Mouse (Mus musculus): Measurements from ENCODE around the gene B3gnt9. TPM values are rescaled to one million over a fixed set of nuclear protein-coding genes. Genes with fewer than 3 reads are reported as not detected.
"Not testable (repeated sequence)": the region's sequence is repeated elsewhere in the genome, so short reads cannot be mapped to it uniquely, and the experiment has no call there.

B3gnt9 gene
- polyA plus RNA-seq, 1 experiment = 0.67 TPM

DNA sequence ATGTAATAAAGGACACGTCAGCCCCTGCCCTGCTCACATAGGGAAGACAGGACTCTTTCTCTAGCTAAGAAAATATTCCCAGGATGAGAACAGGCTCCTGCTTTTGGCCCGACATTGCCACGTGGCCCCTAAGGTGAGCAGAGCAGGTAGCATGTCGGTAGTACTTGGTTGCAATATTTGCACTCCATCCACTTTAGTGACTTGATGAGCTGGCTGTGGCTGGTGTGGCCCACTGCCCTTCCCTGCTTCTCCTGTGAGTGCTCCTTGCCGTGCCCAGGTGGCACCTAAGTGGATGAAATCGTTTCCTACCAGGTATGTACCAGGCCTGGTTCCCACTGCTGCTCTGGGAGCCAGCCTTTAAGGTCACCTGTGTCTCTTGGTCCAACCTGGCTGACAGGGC, 3.0 kb downstream of the B3gnt9 start:
- TF ChIP-seq POLR2A (IDR thresholded peaks at IDR 0.05; ENCODE audit: insufficient read depth, low read length) = no peak
- TF ChIP-seq CTCF (IDR thresholded peaks at IDR 0.05; ENCODE audit: low read depth, low read length) = no peak
- no peak for TF ChIP-seq EP300 (IDR thresholded peaks at IDR 0.05; ENCODE audit: insufficient read depth, low read depth, low read length)
- peaks cover 49% of the 10 kb centered on the region for H3K36me3 ChIP-seq (ENCODE audit: control insufficient read depth, insufficient read depth, low read length, poor library complexity, severe bottlenecking)

DNA sequence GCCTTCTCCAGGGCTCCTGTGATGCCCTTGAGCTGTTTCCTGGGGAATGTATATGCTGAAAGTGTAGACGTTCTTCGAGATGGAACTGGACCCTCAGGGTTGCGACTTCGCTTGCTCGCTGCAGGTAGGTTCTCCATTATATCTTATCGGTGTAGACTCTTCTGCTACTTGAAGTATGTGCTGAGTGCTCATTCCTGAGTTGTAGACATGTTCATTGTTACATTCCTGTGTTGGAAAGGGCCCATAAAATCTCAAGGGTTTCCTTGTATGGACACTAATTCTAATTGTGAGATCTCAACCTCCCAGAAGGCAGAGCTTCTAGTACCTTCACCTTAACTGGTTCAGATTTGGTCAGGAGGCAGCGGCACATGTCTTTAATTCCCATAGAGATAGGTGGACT, 13.9 kb downstream of the B3gnt9 start:
- Histone ChIP-seq H3K9me3 (replicated peaks; ENCODE audit: control insufficient read depth, insufficient read depth, low read length, poor library complexity, severe bottlenecking) (no peaks in the 10 kb centered on the region), H3K4me1 (ENCODE audit: control insufficient read depth, insufficient read depth, low read length) (peaks cover 2% of the 10 kb centered on the region), H3K27ac (ENCODE audit: insufficient read depth, low read length) (no peak overlapping the region), H3K4me3 (ENCODE audit: low read depth, low read length) (no peak overlapping the region), H3K27me3 (ENCODE audit: control insufficient read depth, insufficient read depth, low read length, poor library complexity, severe bottlenecking) (no peaks in the 10 kb centered on the region), H3K36me3 (ENCODE audit: control insufficient read depth, insufficient read depth, low read length, poor library complexity, severe bottlenecking) (peaks cover 68% of the 10 kb centered on the region), H3K9ac (ENCODE audit: low read depth, poor library complexity, severe bottlenecking) (no peak overlapping the region)
- TF ChIP-seq CTCF (IDR thresholded peaks at IDR 0.05; ENCODE audit: low read depth, low read length) = no peak
- TF ChIP-seq EP300 (IDR thresholded peaks at IDR 0.05; ENCODE audit: insufficient read depth, low read depth, low read length) = no peak
- no peak for TF ChIP-seq POLR2A (IDR thresholded peaks at IDR 0.05; ENCODE audit: insufficient read depth, low read length)

More for the DNA sequence above, 3.0 kb downstream of the B3gnt9 start:
- H3K9ac ChIP-seq (ENCODE audit: low read depth, poor library complexity, severe bottlenecking) = no peak overlapping the region
- no peak overlapping the region for H3K27ac ChIP-seq (ENCODE audit: insufficient read depth, low read length)
- no peaks in the 10 kb centered on the region for H3K9me3 ChIP-seq (replicated peaks; ENCODE audit: control insufficient read depth, insufficient read depth, low read length, poor library complexity, severe bottlenecking)
- no peak overlapping the region for H3K4me3 ChIP-seq (ENCODE audit: low read depth, low read length)
- no peaks in the 10 kb centered on the region for H3K4me1 ChIP-seq (ENCODE audit: control insufficient read depth, insufficient read depth, low read length)
- H3K27me3 ChIP-seq (ENCODE audit: control insufficient read depth, insufficient read depth, low read length, poor library complexity, severe bottlenecking) = no peaks in the 10 kb centered on the region

DNA sequence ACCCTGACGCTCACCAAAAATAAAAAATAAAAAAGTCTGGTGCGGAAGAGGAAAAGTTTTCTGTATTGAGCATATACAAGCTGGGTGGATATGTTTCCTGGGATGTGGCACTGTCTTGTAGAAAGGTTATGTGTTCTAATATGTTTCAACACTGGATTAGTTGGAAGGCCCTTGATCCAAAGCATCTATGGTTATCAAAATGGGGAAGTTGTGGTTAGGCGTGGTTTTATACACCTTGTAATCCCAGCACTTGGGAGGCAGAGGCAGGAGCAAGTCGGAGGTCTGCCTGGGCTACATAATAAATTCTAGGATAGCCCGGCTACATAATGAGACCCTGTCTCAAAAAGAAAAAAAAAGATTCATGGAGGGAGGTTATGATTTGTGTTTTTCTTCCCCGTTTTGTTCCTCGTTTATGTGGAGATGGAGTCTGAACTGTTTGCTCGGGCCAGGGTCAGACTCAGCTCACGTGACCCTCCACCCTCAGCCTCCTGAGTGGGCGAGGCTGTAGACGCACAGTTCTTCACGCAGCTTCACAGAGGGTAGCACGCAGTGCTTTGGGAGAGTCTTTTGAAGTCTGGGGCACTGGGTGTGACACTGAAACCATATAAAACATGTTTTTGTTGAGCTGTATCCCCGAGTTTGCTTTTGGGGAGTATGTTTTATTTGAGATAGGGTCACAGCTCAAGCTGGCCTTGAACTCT, 17.4 kb downstream of the B3gnt9 start:
- H3K4me3 ChIP-seq (ENCODE audit: low read depth, low read length) = no peak overlapping the region
- no peaks in the 10 kb centered on the region for H3K27me3 ChIP-seq (ENCODE audit: control insufficient read depth, insufficient read depth, low read length, poor library complexity, severe bottlenecking)
- 0 out of 2 replicates have a peak overlapping the region, but pooled peaks have one; percentile 29 for H3K9ac ChIP-seq (ENCODE audit: low read depth, poor library complexity, severe bottlenecking)
- TF ChIP-seq EP300 (IDR thresholded peaks at IDR 0.05; ENCODE audit: insufficient read depth, low read depth, low read length) (no peak), CTCF (IDR thresholded peaks at IDR 0.05; ENCODE audit: low read depth, low read length) (no peak), POLR2A (IDR thresholded peaks at IDR 0.05; ENCODE audit: insufficient read depth, low read length) (no peak)
- no peaks in the 10 kb centered on the region for H3K9me3 ChIP-seq (replicated peaks; ENCODE audit: control insufficient read depth, insufficient read depth, low read length, poor library complexity, severe bottlenecking)
- peaks cover 10% of the 10 kb centered on the region for H3K4me1 ChIP-seq (ENCODE audit: control insufficient read depth, insufficient read depth, low read length)
- H3K27ac ChIP-seq (ENCODE audit: insufficient read depth, low read length) = no peak overlapping the region
- H3K36me3 ChIP-seq (ENCODE audit: control insufficient read depth, insufficient read depth, low read length, poor library complexity, severe bottlenecking) = peaks cover 73% of the 10 kb centered on the region

DNA sequence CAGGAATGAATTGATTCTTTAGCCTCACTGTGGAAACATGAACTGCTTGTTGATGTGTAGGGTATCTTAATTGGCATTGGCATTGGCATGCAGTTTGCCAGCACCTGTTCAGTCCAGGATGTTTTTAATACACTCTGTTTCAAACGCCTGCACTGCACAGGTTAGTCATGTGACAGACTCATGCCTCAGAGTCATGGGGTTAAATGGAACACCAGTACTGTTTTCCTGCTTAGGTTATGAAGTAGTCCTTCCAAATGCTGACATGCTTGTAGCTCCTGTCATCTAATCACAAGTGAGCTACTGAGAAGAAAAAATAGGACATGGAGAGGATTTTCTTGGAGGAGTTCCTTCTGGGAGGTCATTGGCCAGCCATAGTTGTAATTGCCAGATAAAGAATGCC, 19.7 kb downstream of the B3gnt9 start:
- no peak overlapping the region for H3K27ac ChIP-seq (ENCODE audit: insufficient read depth, low read length)
- peaks cover 11% of the 10 kb centered on the region for H3K4me1 ChIP-seq (ENCODE audit: control insufficient read depth, insufficient read depth, low read length)
- no peak overlapping the region for H3K4me3 ChIP-seq (ENCODE audit: low read depth, low read length)
- TF ChIP-seq CTCF (IDR thresholded peaks at IDR 0.05; ENCODE audit: low read depth, low read length) (no peak), EP300 (IDR thresholded peaks at IDR 0.05; ENCODE audit: insufficient read depth, low read depth, low read length) (no peak), POLR2A (IDR thresholded peaks at IDR 0.05; ENCODE audit: insufficient read depth, low read length) (no peak)
- H3K27me3 ChIP-seq (ENCODE audit: control insufficient read depth, insufficient read depth, low read length, poor library complexity, severe bottlenecking) = no peaks in the 10 kb centered on the region
- H3K9ac ChIP-seq (ENCODE audit: low read depth, poor library complexity, severe bottlenecking) = no peak overlapping the region
- no peaks in the 10 kb centered on the region for H3K9me3 ChIP-seq (replicated peaks; ENCODE audit: control insufficient read depth, insufficient read depth, low read length, poor library complexity, severe bottlenecking)
- H3K36me3 ChIP-seq (ENCODE audit: control insufficient read depth, insufficient read depth, low read length, poor library complexity, severe bottlenecking) = peaks cover 56% of the 10 kb centered on the region

DNA sequence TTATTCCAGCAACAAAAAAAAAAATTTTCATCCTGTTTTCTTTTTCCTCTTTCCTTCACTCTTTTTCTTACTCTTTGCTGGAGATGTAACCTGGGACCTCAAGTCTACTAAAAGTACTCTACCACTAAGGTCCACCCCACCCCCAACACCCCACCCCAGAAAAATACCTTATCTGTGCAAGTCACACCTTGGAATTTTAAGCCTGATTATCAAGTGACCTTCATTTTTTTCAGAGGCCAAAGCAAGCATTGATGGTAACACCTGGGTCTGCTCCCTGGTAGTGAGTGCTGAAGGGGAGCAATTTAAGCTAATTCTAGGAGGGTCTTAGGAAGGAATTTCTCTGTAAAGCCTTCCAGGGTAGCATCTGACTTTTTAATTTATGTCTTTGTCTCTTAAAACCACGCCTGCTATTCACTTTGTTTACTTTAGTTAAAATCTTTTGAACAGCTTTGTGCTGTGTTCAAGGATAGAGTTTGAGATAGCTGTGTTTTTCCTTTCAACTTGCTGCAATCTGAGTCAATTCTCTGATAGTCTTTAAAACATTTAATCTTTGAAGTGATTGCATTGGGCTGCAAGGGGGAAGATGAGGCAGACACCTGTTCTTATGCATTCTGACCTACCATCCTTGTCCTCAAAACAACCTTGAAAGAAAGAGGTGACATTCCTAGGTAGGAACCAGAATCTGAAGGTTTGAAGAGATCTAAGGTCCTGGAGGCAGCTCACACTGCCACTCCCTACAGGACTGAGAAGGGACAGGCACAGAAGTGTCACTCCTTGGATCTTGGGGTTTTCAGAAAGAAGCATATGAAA, 21.6 kb downstream of the B3gnt9 start:
- H3K4me3 ChIP-seq (ENCODE audit: low read depth, low read length) = no peak overlapping the region
- H3K4me1 ChIP-seq (ENCODE audit: control insufficient read depth, insufficient read depth, low read length) = peaks cover 11% of the 10 kb centered on the region
- TF ChIP-seq CTCF (IDR thresholded peaks at IDR 0.05; ENCODE audit: low read depth, low read length) = no peak
- 0 out of 2 replicates have a peak, but pooled peaks have one; percentile 22 for TF ChIP-seq EP300 (IDR thresholded peaks at IDR 0.05; ENCODE audit: insufficient read depth, low read depth, low read length)
- H3K36me3 ChIP-seq (ENCODE audit: control insufficient read depth, insufficient read depth, low read length, poor library complexity, severe bottlenecking) = peaks cover 42% of the 10 kb centered on the region
- H3K9ac ChIP-seq (ENCODE audit: low read depth, poor library complexity, severe bottlenecking) = peak overlapping the region; percentile 59; the same call in 1 of the 2 replicates
- H3K27me3 ChIP-seq (ENCODE audit: control insufficient read depth, insufficient read depth, low read length, poor library complexity, severe bottlenecking) = no peaks in the 10 kb centered on the region
- H3K9me3 ChIP-seq (replicated peaks; ENCODE audit: control insufficient read depth, insufficient read depth, low read length, poor library complexity, severe bottlenecking) = no peaks in the 10 kb centered on the region
- H3K27ac ChIP-seq (ENCODE audit: insufficient read depth, low read length) = peak overlapping the region; percentile 98

DNA sequence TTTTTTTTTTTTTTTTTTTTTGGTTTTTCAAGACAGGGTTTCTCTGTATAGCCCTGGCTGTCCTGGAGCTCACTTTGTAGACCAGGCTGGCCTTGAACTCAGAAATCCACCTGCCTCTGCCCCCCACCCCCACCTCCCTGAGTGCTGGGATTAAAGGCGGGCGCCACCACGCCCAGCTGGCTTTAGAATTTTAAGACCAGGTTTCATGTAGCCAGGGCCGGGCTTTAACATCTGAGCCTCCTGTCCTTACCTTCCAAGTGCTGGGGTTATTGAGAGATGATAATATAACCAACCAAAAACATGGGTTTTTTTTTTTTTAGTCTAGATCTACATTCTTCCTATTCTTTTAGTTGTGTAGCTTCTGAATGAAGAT, 22.6 kb downstream of the B3gnt9 start:
- Histone ChIP-seq H3K36me3 (ENCODE audit: control insufficient read depth, insufficient read depth, low read length, poor library complexity, severe bottlenecking) (peaks cover 39% of the 10 kb centered on the region), H3K9ac (ENCODE audit: low read depth, poor library complexity, severe bottlenecking) (peak overlapping the region; percentile 59; the same call in 1 of the 2 replicates)
- not testable (repeated sequence) for H3K27me3 ChIP-seq (ENCODE audit: control insufficient read depth, insufficient read depth, low read length, poor library complexity, severe bottlenecking); H3K9me3 ChIP-seq (replicated peaks; ENCODE audit: control insufficient read depth, insufficient read depth, low read length, poor library complexity, severe bottlenecking); H3K4me1 ChIP-seq (ENCODE audit: control insufficient read depth, insufficient read depth, low read length); H3K27ac ChIP-seq (ENCODE audit: insufficient read depth, low read length); H3K4me3 ChIP-seq (ENCODE audit: low read depth, low read length)
- TF ChIP-seq EP300 (IDR thresholded peaks at IDR 0.05; ENCODE audit: insufficient read depth, low read depth, low read length) = 0 out of 2 replicates have a peak, but pooled peaks have one; percentile 22

Data from ES-Bruce4 (cell line).